Mouse (Mus musculus): ENCODE measurements around the gene Slc38a5.

- no peak for TF ChIP-seq POLR2A (IDR thresholded peaks at IDR 0.05; ENCODE audit: borderline replicate concordance, extremely low read depth, insufficient read depth, insufficient read length, poor library complexity, severe bottlenecking)
- no peak for TF ChIP-seq CTCF (IDR thresholded peaks at IDR 0.05; ENCODE audit: borderline replicate concordance, extremely low read depth, insufficient read depth, insufficient read length)
Measured at GRCm38 (mm10) chrX:8251789-8252333, 19.1 kb upstream of the Slc38a5 start.
